Mouse (Mus musculus): ENCODE measurements around the gene Lamtor1.

DNA sequence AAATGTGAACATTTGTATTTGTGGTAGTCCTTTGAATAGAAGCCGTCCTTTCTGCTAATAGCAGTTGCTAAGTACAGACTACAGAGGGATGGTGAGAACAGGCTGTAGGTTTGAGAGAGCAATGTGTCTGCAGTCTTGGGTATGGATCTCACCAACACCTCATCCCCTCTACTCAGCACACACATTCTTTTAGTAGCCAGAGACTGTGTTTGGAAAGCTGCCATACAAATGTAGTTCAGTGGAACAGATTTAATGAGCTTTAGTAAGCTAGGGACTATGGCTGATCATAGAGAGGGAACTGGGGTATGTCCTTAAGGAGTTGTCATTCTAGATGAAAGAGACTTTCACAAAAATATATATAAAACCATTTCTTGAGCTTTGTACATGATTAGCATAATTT, 61.6 kb downstream of the Lamtor1 start:
- TF ChIP-seq HCFC1 (IDR thresholded peaks at IDR 0.05; ENCODE audit: borderline replicate concordance, insufficient read depth, low read length) (no peak), MAFK (IDR thresholded peaks at IDR 0.05; ENCODE audit: insufficient read depth, low read depth, low read length) (no peak), ZC3H11A (IDR thresholded peaks at IDR 0.05; ENCODE audit: borderline replicate concordance, low read depth, low read length) (no peak), ZNF384 (IDR thresholded peaks at IDR 0.05; ENCODE audit: low read depth, low read length) (no peak), CHD2 (IDR thresholded peaks at IDR 0.05; ENCODE audit: low read depth, low read length) (no peak)
